Mouse (Mus musculus) G1E (cell line): ENCODE data around the gene Spata18. TPM values are rescaled to one million over a fixed set of nuclear protein-coding genes. Genes with fewer than 3 reads are reported as not detected.

ENCODE experiments used
- ATAC-seq: 2 replicates; pipeline ENCODE4 v1.8.0; 2016; ENCODE audit warnings: mild to moderate bottlenecking; ENCODE audit not compliant: insufficient number of reproducible peaks, poor library complexity, low FRiP score, severe bottlenecking; ENCODE audit errors: extremely low read depth
- DNase-seq: peaks from one replicate; pipeline ENCODE4 v3.0.0; 2012; ENCODE audit warnings: low spot score
- H3K27me3 ChIP-seq: 2 replicates; pipeline ENCODE4 v1.6.1; 2012; ENCODE audit warnings: mild to moderate bottlenecking, low read length, inconsistent platforms; ENCODE audit not compliant: insufficient read depth
- H3K36me3 ChIP-seq: replicated peaks from 2 replicates; pipeline ENCODE3; 2012; ENCODE audit warnings: mild to moderate bottlenecking, inconsistent platforms
- H3K4me1 ChIP-seq: 2 replicates; pipeline ENCODE4 v1.6.1; 2012; ENCODE audit warnings: low read depth, low read length, inconsistent platforms, mixed read lengths; ENCODE audit not compliant: insufficient read depth
- H3K4me3 ChIP-seq: 2 replicates; pipeline ENCODE4 v1.5.1; 2012; ENCODE audit warnings: low read depth, mild to moderate bottlenecking, inconsistent platforms, low read length, moderate library complexity, mixed read lengths
- H3K9me3 ChIP-seq: replicated peaks from 2 replicates; pipeline ENCODE4 v1.6.1; 2012; ENCODE audit warnings: inconsistent platforms
- CTCF ChIP-seq: IDR thresholded peaks from 2 replicates; pipeline ENCODE4 v1.5.1; 2012; ENCODE audit warnings: low read depth, low read length, inconsistent platforms, mixed read lengths
- GATA1 ChIP-seq: IDR thresholded peaks from 2 replicates; pipeline ENCODE4 v1.6.1; 2012; ENCODE audit warnings: borderline replicate concordance, low read length, inconsistent platforms, mixed read lengths
- GATA2 ChIP-seq: IDR thresholded peaks from 2 replicates; pipeline ENCODE4 v1.6.1; 2012; ENCODE audit warnings: low read depth, low read length, inconsistent platforms, borderline replicate concordance
- POLR2AphosphoS5 ChIP-seq: IDR thresholded peaks from 2 replicates; pipeline ENCODE4 v1.6.1; 2012; ENCODE audit warnings: low read depth, low read length, inconsistent platforms; ENCODE audit not compliant: insufficient replicate concordance
- TAL1 ChIP-seq: conservative IDR thresholded peaks from 2 replicates; pipeline ENCODE4 v1.6.1; 2012; ENCODE audit warnings: low read depth, low read length, inconsistent platforms, mixed read lengths
- polyA plus RNA-seq: library from polyadenylated mRNA; stranded (reverse); fragments of >175 nt; gene quantifications from 2 replicates; pipeline ENCODE4 v1.2.3, GENCODE M21; 2012
- total RNA-seq, 2 experiments: library from RNA; stranded (forward) in 1 of 2; stranded (reverse) in 1 of 2; fragments of 200-1000 nt in 1 of 2; fragments of >200 nt in 1 of 2; fragmentation: Nextera tagmentation in 1 of 2; gene quantifications; 2 replicates each; pipeline ENCODE4 v1.2.3; 2014 to 2017

Spata18 gene
- total and polyA plus RNA-seq, 3 experiments: not detected

DNA sequence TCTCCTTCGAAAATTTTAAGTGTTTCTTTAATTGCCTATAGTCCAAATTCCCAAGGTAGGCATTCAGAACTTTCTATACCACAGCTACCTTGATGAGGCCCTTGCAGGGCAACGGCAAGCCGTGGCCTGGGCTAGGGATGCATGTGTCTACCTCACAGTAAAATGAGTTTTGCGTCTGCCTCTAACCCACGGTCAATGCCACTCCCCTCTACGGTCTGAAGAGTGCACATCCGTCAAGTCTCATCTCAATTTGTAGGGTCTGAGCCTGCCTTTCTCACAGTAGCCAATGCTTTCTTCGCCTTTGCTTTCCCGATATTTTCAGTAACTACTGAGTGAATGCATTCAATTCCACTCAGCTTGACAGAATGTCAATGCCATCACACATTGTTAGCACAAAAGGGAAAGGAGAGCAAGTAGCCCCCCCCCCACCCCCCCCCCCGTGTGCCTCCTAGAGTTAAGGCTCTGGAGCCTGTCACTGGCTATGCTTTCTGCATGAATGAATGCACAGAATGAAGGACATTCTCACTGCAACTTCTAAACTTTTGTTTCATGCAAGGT is 20.1 kb upstream of the Spata18 start:
- peaks cover 18% of the 10 kb centered on the region for H3K4me1 ChIP-seq
- ATAC-seq: no peak
- no peaks in the 10 kb centered on the region for H3K36me3 ChIP-seq
- H3K9me3 ChIP-seq: peaks cover 3% of the 10 kb centered on the region
- H3K27me3 ChIP-seq: peaks cover 8% of the 10 kb centered on the region; the same call in 1 of the 2 replicates
- H3K4me3 ChIP-seq: no peak overlapping the region
- DNase-seq: no peak
- no peak for TF ChIP-seq CTCF

DNA sequence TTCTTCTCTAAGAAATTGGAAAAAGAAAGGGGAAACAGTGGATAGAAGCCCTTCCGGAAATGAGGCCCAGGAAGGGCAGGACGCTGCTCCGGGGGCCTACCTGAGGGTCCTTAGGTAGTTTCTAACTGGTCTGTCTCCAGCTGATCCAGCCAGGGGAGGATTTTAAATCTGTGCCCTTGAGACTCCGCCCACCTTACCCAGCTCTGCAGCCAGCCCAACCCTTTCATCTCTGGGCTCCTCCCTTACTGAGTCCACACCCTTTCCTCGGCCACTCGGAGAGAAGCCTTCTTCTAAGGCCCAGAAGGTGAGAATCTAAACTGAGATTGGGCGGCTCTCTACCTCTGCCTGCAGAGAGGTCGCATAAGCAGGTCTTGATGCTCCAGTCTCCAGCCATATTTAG is 18.9 kb upstream of the Spata18 start, which contains the start of gene Lrrc66:
Gene Lrrc66, minus strand, starts transcription at position 236 of the 400 bp plus-strand sequence.
- H3K4me1 ChIP-seq: peaks cover 19% of the 10 kb centered on the region
- DNase-seq (no peak), ATAC-seq (no peak)
- no peaks in the 10 kb centered on the region for H3K36me3 ChIP-seq
- H3K9me3 ChIP-seq: peaks cover 3% of the 10 kb centered on the region
- H3K4me3 ChIP-seq: no peak within 1 kb of the TSS
- H3K27me3 ChIP-seq: peaks cover 8% of the 10 kb centered on the region; the same call in 1 of the 2 replicates
- TF ChIP-seq TAL1 (no peak), POLR2AphosphoS5 (no peak), GATA2 (no peak), GATA1 (no peak), CTCF (no peak)

DNA sequence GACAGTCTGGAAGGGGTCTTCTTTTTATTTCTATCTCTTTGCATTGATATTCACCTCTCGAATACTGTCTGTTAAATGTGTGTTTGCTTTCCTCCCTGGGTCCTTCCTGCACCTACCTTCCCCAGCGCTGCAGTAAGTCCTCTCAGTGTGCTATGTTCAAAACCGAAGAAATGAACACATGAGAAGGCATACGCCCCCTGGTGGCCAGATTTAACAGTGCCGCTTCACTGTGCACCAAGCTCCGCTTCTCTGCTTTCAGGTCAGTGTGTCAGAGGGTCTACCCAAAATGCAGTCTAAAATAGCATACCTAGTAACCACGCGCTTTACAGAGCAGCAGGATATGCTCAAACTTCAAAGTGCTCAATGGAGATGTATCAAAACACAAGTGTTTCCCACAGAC is 18.0 kb upstream of the Spata18 start:
- ATAC-seq: no peak
- Histone ChIP-seq H3K27me3 (peaks cover 10% of the 10 kb centered on the region; the same call in 1 of the 2 replicates), H3K4me1 (peaks cover 23% of the 10 kb centered on the region), H3K4me3 (no peak overlapping the region), H3K36me3 (no peaks in the 10 kb centered on the region), H3K9me3 (peaks cover 3% of the 10 kb centered on the region)
- DNase-seq: no peak
- TF ChIP-seq GATA2: no peak
- TF ChIP-seq GATA1: no peak
- TF ChIP-seq POLR2AphosphoS5: no peak
- TF ChIP-seq CTCF: peak; percentile 88

DNA sequence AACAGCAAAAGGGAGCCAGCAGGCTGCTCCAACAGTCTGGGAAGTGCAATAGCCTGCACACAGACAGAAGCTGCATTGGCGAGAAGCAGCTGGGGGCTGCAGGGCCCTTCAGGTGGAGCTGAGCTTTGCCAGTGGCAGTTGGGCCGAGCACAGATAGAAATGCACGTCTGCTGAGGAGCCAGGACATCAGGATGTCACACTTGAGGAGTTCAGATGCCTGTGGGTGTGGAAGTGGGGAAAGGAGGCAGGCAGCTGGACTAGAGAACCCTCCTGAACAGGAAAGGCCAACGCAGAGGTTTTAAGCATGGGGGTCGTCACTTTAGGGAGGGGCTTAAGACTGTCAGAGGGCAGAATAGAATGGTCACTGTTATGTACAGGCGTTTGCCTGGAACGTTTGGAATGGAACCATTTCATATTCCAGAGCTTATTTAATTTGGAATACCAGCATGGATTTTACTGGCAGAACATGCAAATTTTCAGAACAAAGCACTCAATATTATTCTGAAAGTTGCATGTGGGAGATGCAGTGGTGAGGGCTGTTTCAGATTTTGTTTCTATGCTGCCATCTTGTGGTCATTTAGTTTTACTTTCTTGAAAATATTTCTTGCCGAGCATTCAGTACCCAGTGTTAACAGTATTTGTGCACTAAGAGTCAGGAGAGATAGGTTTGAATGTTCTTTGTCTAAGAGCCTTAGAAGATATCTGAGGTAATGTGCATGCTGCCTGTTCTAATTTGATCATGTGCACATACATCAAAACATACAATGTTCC is 13.7 kb upstream of the Spata18 start:
- ATAC-seq (peak; percentile 15; the same call in 1 of the 2 replicates), DNase-seq (peak; percentile 31)
- TF ChIP-seq GATA1 (no peak), POLR2AphosphoS5 (no peak), GATA2 (no peak), CTCF (no peak), TAL1 (no peak)
- Histone ChIP-seq H3K9me3 (peaks cover 3% of the 10 kb centered on the region), H3K27me3 (peaks cover 25% of the 10 kb centered on the region), H3K4me1 (peaks cover 19% of the 10 kb centered on the region), H3K4me3 (peak overlapping the region; percentile 34; the same call in 1 of the 2 replicates), H3K36me3 (no peaks in the 10 kb centered on the region)

DNA sequence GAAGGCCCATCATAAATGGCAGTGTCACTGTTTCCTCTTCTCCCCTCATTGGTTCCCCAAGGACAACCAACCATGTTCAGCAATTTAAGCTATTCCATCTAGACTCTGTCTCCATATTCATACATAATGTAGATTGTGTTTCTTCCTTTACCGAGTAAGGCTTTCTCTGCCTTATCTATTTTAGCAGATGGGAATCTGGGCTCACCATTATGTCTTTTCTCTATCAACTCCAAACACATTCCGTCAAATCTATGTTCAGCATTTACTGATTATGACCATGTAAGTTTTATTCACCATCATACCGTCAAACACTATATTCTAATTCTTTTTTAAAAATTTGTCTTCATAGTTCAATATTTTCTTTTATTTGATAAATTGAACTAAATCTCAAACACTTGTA is 10.1 kb upstream of the Spata18 start:
- TF ChIP-seq GATA2 (no peak), POLR2AphosphoS5 (no peak), GATA1 (no peak), CTCF (no peak), TAL1 (no peak)
- H3K4me1 ChIP-seq: peaks cover 18% of the 10 kb centered on the region
- no peak overlapping the region for H3K4me3 ChIP-seq
- peaks cover 20% of the 10 kb centered on the region for H3K27me3 ChIP-seq
- DNase-seq (no peak), ATAC-seq (no peak; the same call in 1 of the 2 replicates)
- H3K9me3 ChIP-seq: no peaks in the 10 kb centered on the region
- no peaks in the 10 kb centered on the region for H3K36me3 ChIP-seq

DNA sequence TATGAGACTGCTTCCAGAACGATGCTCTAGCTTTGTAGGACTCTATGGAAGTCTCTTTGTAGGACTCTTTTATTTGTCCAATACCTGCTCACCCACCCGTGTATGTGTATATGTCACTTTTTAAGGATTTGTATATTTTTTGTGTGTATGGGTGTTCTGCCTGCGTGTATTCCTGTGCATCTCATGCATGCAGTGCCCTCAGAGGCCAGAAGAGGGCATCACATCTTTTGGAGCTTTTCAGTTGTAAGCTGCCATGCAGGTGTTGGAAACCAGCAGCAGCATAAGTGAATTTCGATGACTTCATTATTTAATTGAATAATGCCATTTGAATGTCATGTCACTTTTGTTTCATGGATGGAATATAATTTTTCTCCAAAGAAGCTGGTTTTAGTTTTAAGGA is 9.1 kb upstream of the Spata18 start:
- no peak for DNase-seq
- ATAC-seq: no peak
- Histone ChIP-seq H3K36me3 (no peaks in the 10 kb centered on the region), H3K27me3 (peaks cover 18% of the 10 kb centered on the region), H3K9me3 (no peaks in the 10 kb centered on the region), H3K4me3 (no peak overlapping the region), H3K4me1 (peaks cover 18% of the 10 kb centered on the region)
- TF ChIP-seq GATA2: no peak
- no peak for TF ChIP-seq POLR2AphosphoS5
- TF ChIP-seq CTCF: peak; percentile 32; the same call in 1 of the 2 replicates
